Mouse (Mus musculus) liver, postnatal 0 days (tissue): Measurements from ENCODE around the gene Dpysl5. TPM values are rescaled to one million over a fixed set of nuclear protein-coding genes. Genes with fewer than 3 reads are reported as not detected.
"Not testable (repeated sequence)": the region's sequence is repeated elsewhere in the genome, so short reads cannot be mapped to it uniquely, and the experiment has no call there.

Experiments
- ATAC-seq: fragments of 200-750 bp; cut with Nextera tagmentation; 2 replicates; pipeline ENCODE4 v1.8.0; 2017; ENCODE audit warnings: mild to moderate bottlenecking, moderate library complexity
- DNase-seq: peaks from one replicate; pipeline ENCODE4 v3.0.0-alpha.2; 2016
- H3K27ac ChIP-seq: fragments of 300-500 bp; sonication (generic); 2 replicates; pipeline ENCODE4 v1.5.1; 2014; ENCODE audit warnings: antibody characterized with exemption, moderate library complexity, mild to moderate bottlenecking, low read depth
- H3K27me3 ChIP-seq: fragments of 300-500 bp; sonication (generic); 2 replicates; pipeline ENCODE4 v1.6.1; 2014; ENCODE audit warnings: low read length, control low read depth, mixed read lengths; ENCODE audit not compliant: insufficient read depth
- H3K36me3 ChIP-seq: fragments of 300-500 bp; sonication (generic); replicated peaks from 2 replicates; pipeline ENCODE4 v1.6.1; 2014; ENCODE audit warnings: mild to moderate bottlenecking, control low read depth, low read length, moderate library complexity, mixed read lengths; ENCODE audit not compliant: insufficient read depth
- H3K4me1 ChIP-seq: fragments of 300-500 bp; sonication (generic); 2 replicates; pipeline ENCODE4 v1.6.1; 2014; ENCODE audit warnings: antibody characterized with exemption, mild to moderate bottlenecking, control low read depth; ENCODE audit not compliant: insufficient read depth
- H3K4me2 ChIP-seq: fragments of 300-500 bp; sonication (generic); 2 replicates; pipeline ENCODE4 v1.6.1; 2014; ENCODE audit warnings: low read depth, mild to moderate bottlenecking, low read length, moderate library complexity, mixed read lengths
- H3K4me3 ChIP-seq: fragments of 300-500 bp; sonication (generic); 2 replicates; pipeline ENCODE4 v1.5.1; 2014; ENCODE audit warnings: low read depth, low read length
- H3K9ac ChIP-seq: fragments of 300-500 bp; sonication (generic); replicated peaks from 2 replicates; pipeline ENCODE4 v1.6.1; 2014; ENCODE audit warnings: mild to moderate bottlenecking, moderate library complexity
- H3K9me3 ChIP-seq: fragments of 300-500 bp; sonication (generic); 2 replicates; pipeline ENCODE4 v1.6.1; 2016; ENCODE audit warnings: mild to moderate bottlenecking, control low read depth, low read length, mixed read lengths
- CTCF ChIP-seq: sonication (generic); IDR thresholded peaks from 2 replicates; pipeline ENCODE4 v1.5.1; 2016; ENCODE audit warnings: antibody characterized with exemption, low read depth
- EP300 ChIP-seq: IDR thresholded peaks from 2 replicates; pipeline ENCODE4 v1.6.1; 2016; ENCODE audit warnings: antibody characterized with exemption, low read depth, mild to moderate bottlenecking
- whole genome bisulfite sequencing: fragments of 180-500 bp; shearing (Covaris S2); extraction: QIAGEN DNeasy Blood & Tissue Kit; methylation state at CpG from one replicate; pipeline ENCODE4 v1.1.7; 2014; ENCODE audit not compliant: insufficient replicate concordance; 5-methylcytosine and 5-hydroxymethylcytosine counted together
- polyA plus RNA-seq: library from polyadenylated mRNA; unstranded; fragments of >200 nt; fragmentation: Nextera tagmentation; extraction: Ambion mirVana; gene quantifications from 2 replicates; pipeline ENCODE4 v1.2.1, GENCODE M21; 2015

Dpysl5 gene
- polyA plus RNA-seq, 1 experiment from 2014 or later = 0.05 TPM

DNA sequence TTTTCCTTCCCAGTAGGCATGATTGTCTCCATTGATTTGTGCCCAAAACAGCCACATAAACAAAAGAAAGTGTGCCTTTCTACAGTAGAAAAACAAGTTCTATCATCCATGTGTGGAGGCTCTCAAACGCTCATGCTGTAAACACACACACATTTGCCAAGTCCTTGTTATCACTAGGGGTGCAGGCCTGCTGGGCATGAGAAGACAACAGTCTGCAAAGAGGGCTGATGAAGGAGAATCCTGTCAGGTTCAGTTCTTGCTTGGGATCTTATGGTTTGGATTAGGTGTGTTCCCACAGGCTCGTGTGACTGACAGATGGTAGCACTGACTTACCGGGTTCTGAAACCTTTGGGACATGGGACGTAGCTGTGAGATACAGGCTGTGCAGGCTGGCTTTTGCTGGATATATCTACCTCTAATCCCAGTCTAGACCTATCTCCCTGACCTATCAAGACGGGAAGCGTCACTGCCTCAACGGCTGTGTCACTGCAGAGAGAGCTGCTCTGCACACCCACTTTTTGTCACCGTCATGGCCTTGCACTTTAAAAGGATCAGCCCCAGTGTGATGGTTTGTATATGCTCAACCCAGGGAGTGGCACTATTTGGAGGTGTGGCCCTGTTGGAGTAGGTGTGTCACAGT, 10.9 kb upstream of the Dpysl5 start:
- Histone ChIP-seq H3K27me3 (no peaks in the 10 kb centered on the region), H3K9ac (no peak overlapping the region), H3K36me3 (no peaks in the 10 kb centered on the region), H3K9me3 (no peaks in the 10 kb centered on the region), H3K27ac (no peak overlapping the region), H3K4me2 (no peak overlapping the region), H3K4me3 (no peak overlapping the region), H3K4me1 (peaks cover 5% of the 10 kb centered on the region; the same call in 1 of the 2 replicates)
- ATAC-seq (no peak), DNase-seq (no peak)
- WGBS = 65% methylated on average over 8 of the region's 8 CpGs
- TF ChIP-seq EP300 = no peak
- TF ChIP-seq CTCF = no peak

GRCm38 (mm10) chr5:30701373-30701772, 10.0 kb upstream of the Dpysl5 start:
- not testable (repeated sequence) for DNase-seq, H3K4me2 ChIP-seq, H3K4me1 ChIP-seq, H3K9ac ChIP-seq, H3K4me3 ChIP-seq, H3K27ac ChIP-seq, H3K9me3 ChIP-seq, H3K36me3 ChIP-seq, ATAC-seq, H3K27me3 ChIP-seq
- whole genome bisulfite sequencing = 52% methylated on average over 4 of the region's 4 CpGs

DNA sequence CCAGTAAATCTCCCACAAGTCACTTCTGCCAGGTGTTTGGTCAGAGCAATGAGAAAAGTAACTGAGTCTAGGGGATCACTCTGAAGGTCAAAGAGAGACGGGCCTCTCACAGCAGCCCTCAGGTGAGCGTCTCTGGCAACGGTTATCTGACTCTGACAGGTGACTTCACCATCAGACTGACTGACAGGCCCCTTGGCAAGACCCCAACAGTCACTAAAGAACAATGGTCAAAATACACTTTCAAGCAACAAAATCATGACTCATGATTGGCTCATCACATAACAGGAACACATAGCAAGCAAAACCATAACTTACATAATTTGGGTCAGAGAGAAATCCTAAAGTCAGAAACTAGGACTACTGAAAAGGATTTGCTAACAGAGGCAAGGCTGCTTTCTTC, 9.5 kb upstream of the Dpysl5 start:
- 58% methylated on average over 3 of the region's 3 CpGs for WGBS
- Histone ChIP-seq H3K9me3 (no peaks in the 10 kb centered on the region), H3K4me3 (no peak overlapping the region), H3K4me1 (peaks cover 5% of the 10 kb centered on the region; the same call in 1 of the 2 replicates), H3K27ac (no peak overlapping the region), H3K27me3 (no peaks in the 10 kb centered on the region), H3K36me3 (no peaks in the 10 kb centered on the region), H3K9ac (no peak overlapping the region), H3K4me2 (no peak overlapping the region)
- TF ChIP-seq EP300 (no peak), CTCF (no peak)
- ATAC-seq (no peak), DNase-seq (no peak)

DNA sequence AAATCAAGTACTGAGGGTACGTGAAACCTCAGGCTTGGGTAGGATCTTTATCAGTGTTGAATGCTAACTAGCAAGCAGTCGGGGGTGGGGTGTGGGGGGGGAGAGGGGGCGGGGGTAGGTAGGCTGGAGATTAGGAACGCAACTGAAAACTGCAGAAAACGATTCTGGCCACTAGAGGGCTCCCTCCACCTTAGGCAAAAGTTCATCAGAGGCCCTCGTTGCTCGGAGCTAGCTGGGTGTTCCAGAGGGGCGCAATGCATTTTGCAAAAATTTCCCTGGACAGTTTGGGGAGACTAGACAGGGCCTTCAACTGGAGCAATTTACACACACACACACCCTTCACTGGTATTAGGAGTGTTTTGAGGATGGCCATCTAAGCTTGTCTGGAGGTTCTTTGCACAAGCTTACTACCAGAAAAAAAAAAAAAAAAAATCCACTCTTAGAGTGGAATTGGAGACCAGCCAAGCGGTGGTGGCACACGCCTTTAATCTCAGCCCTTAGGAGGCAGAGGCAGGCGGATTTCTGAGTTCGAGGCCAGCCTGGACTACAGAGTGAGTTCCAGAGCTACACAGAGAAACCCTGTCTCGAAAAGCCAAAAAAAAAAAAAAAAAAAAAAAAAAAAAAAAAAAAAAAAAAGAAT, 1.5 kb upstream of the Dpysl5 start:
- 4% methylated on average over 13 of the region's 13 CpGs for WGBS
- no peak overlapping the region for H3K4me3 ChIP-seq
- no peaks in the 10 kb centered on the region for H3K9me3 ChIP-seq
- peaks cover 52% of the 10 kb centered on the region for H3K27me3 ChIP-seq
- ATAC-seq (0 out of 2 replicates have a peak, but pooled peaks have one; percentile 15), DNase-seq (peak; percentile 80)
- peaks cover 20% of the 10 kb centered on the region for H3K4me1 ChIP-seq
- TF ChIP-seq CTCF (peak; percentile 83), EP300 (no peak)
- H3K4me2 ChIP-seq = no peak overlapping the region
- H3K27ac ChIP-seq = no peak overlapping the region
- H3K9ac ChIP-seq = no peak overlapping the region
- no peaks in the 10 kb centered on the region for H3K36me3 ChIP-seq

GRCm38 (mm10) chr5:30710486-30710885, 878 bp upstream of the Dpysl5 start:
- ATAC-seq = no peak
- TF ChIP-seq CTCF (no peak), EP300 (no peak)

DNA sequence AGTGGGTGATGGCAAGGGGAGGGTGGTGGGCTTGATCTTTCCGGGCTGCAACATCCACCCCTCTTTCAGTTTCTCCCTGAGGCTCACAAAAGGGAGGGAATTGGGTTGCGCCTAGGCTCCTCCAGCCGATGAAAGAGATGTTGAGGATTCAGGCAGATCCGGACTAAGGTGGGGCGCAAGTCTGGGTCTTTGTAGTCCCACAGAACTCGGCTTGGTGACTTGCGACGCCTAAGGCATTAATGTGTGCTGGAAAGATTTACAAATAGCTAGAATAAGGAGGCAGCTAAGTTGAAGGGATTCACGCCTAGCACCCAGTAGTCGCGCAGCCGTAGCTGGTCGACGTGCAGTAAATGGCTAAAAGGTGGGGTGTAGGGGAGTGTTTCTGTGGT, 632 bp downstream of the Dpysl5 start:
- TF ChIP-seq EP300 (no peak), CTCF (no peak)
- H3K4me1 ChIP-seq = peaks cover 20% of the 10 kb centered on the region
- H3K9me3 ChIP-seq = no peaks in the 10 kb centered on the region
- H3K36me3 ChIP-seq = no peaks in the 10 kb centered on the region
- WGBS = 1% methylated on average over 14 of the region's 14 CpGs
- no peak for DNase-seq
- peak overlapping the region; percentile 82 for H3K4me2 ChIP-seq
- 0 out of 2 replicates have a peak, but pooled peaks have one; percentile 16 for ATAC-seq
- H3K4me3 ChIP-seq = peak overlapping the region; percentile 48
- no peak overlapping the region for H3K9ac ChIP-seq
- H3K27ac ChIP-seq = no peak overlapping the region
- peaks cover 64% of the 10 kb centered on the region for H3K27me3 ChIP-seq

More at GRCm38 (mm10) chr5:30710486-30710885, 878 bp upstream of the Dpysl5 start:
- Histone ChIP-seq H3K27me3 (peaks cover 57% of the 10 kb centered on the region), H3K4me3 (no peak overlapping the region), H3K4me2 (no peak overlapping the region), H3K9ac (no peak overlapping the region), H3K36me3 (no peaks in the 10 kb centered on the region), H3K4me1 (peaks cover 20% of the 10 kb centered on the region), H3K27ac (no peak overlapping the region), H3K9me3 (no peaks in the 10 kb centered on the region)
- WGBS = 26% methylated on average over 8 of the region's 8 CpGs
- DNase-seq = no peak
